In genomic region chr4:16298466-16298865, GRCm38 (mm10) we compare ENCODE assay signal across 9 mouse cellular contexts.
"Had no signal": no experiment of that assay in that cellular context is flagged by ENCODE, and none has a peak within 500 bp of the region (broad histone marks: within the 10 kb centered on the region; RNA-seq: fewer than 3 reads in every experiment).

No protein-coding gene starts in this region.

- ATAC-seq: midbrain, embryonic 13.5 days; midbrain, embryonic 15.5 days had no signal

- DNase-seq: lung, adult 18-20 months; lung, embryonic 14.5 days; lung, postnatal 14 days; lung, postnatal 36 days; thymus, adult 18-20 months; thymus, postnatal 14 days; thymus, postnatal 36 days had no signal
